Mouse (Mus musculus) erythroblast, adult 5-6 weeks (primary cell): ENCODE results near the gene Gm3532. TPM values are rescaled to one million over a fixed set of nuclear protein-coding genes. Genes with fewer than 3 reads are reported as not detected.
"Not testable (repeated sequence)": the region's sequence is repeated elsewhere in the genome, so short reads cannot be mapped to it uniquely, and the experiment has no call there.

Source experiments
- ATAC-seq: replicated peaks from 2 replicates; pipeline ENCODE4 v1.8.0; 2016; ENCODE audit warnings: moderate number of reproducible peaks, mild to moderate bottlenecking, moderate TSS enrichment, inconsistent platforms; ENCODE audit not compliant: poor library complexity, low FRiP score, severe bottlenecking
- total RNA-seq, 2 experiments: library from RNA; stranded (forward) in 1 of 2; stranded (reverse) in 1 of 2; fragments of 150-400 nt in 1 of 2; fragments of 200-764, 138-1000 nt in 1 of 2; gene quantifications; 2 replicates each; pipeline versions ENCODE4 v1.2.3 to v1.2.4; 2015 to 2017; ENCODE audit warnings: low replicate concordance in 2 of 2

Gm3532 gene
- not detected in 2 replicates for total RNA-seq (2015; ENCODE audit: low replicate concordance)
- total RNA-seq (2017; ENCODE audit: low replicate concordance): not detected in 2 replicates

- not testable (repeated sequence) for ATAC-seq
These were observed at the start of gene Gm3532 for GRCm38 (mm10) chr14:5538196-5538595. Gene Gm3532, plus strand, starts transcription at chr14:5538496.

GRCm38 (mm10) chr14:5501374-5501773 lies 36.9 kb upstream of the Gm3532 start, which contains the start of gene Gm3488:
Gene Gm3488, plus strand, starts transcription at chr14:5501674.
- ATAC-seq: not testable (repeated sequence)

Other genes with a start within 250 kb of the Gm3532 start
- gene Gm3542, start 203.6 kb upstream of the Gm3532 start, total RNA-seq (2015; ENCODE audit: low replicate concordance): not detected in 2 replicates
- gene Gm3542, start 203.6 kb upstream of the Gm3532 start, total RNA-seq (2017; ENCODE audit: low replicate concordance): not detected in 2 replicates
- not detected in 2 replicates for gene Gm3500, start 149.4 kb upstream of the Gm3532 start, total RNA-seq (2015; ENCODE audit: low replicate concordance)
- gene Gm3500, start 149.4 kb upstream of the Gm3532 start, total RNA-seq (2017; ENCODE audit: low replicate concordance): not detected in 2 replicates
- gene Gm3194, start 83.0 kb upstream of the Gm3532 start, total RNA-seq (2015; ENCODE audit: low replicate concordance): not detected in 2 replicates
- gene Gm3194, start 83.0 kb upstream of the Gm3532 start, total RNA-seq (2017; ENCODE audit: low replicate concordance): not detected in 2 replicates
- gene Gm8246, start 60.7 kb upstream of the Gm3532 start, total RNA-seq (2015; ENCODE audit: low replicate concordance): not detected in 2 replicates
- not detected in 2 replicates for gene Gm8246, start 60.7 kb upstream of the Gm3532 start, total RNA-seq (2017; ENCODE audit: low replicate concordance)
- gene Gm3187, start 54.3 kb upstream of the Gm3532 start, total RNA-seq (2015; ENCODE audit: low replicate concordance): not detected in 2 replicates
- gene Gm3187, start 54.3 kb upstream of the Gm3532 start, total RNA-seq (2017; ENCODE audit: low replicate concordance): not detected in 2 replicates
- not detected in 2 replicates for gene Gm3488, start 36.8 kb upstream of the Gm3532 start, total RNA-seq (2015; ENCODE audit: low replicate concordance)
- gene Gm3488, start 36.8 kb upstream of the Gm3532 start, total RNA-seq (2017; ENCODE audit: low replicate concordance): not detected in 2 replicates
- not detected in 2 replicates for gene Gm8265, start 94.5 kb downstream of the Gm3532 start, total RNA-seq (2015; ENCODE audit: low replicate concordance)
- not detected in 2 replicates for gene Gm8265, start 94.5 kb downstream of the Gm3532 start, total RNA-seq (2017; ENCODE audit: low replicate concordance)
- gene Gm9603, start 149.0 kb downstream of the Gm3532 start, total RNA-seq (2015; ENCODE audit: low replicate concordance): not detected in 2 replicates
- gene Gm9603, start 149.0 kb downstream of the Gm3532 start, total RNA-seq (2017; ENCODE audit: low replicate concordance): not detected in 2 replicates
- not detected in 2 replicates for gene Gm3373, start 203.1 kb downstream of the Gm3532 start, total RNA-seq (2015; ENCODE audit: low replicate concordance)
- gene Gm3373, start 203.1 kb downstream of the Gm3532 start, total RNA-seq (2017; ENCODE audit: low replicate concordance): not detected in 2 replicates